Mouse (Mus musculus): ENCODE data around the gene Trpm3. TPM values are rescaled to one million over a fixed set of nuclear protein-coding genes. Genes with fewer than 3 reads are reported as not detected.
A peak's percentile ranks its signal among the peaks of the same experiment; 100 is the strongest.

Gene Trpm3
- polyA plus RNA-seq, 1 experiment from 2014 or later, result 3.2 TPM

DNA sequence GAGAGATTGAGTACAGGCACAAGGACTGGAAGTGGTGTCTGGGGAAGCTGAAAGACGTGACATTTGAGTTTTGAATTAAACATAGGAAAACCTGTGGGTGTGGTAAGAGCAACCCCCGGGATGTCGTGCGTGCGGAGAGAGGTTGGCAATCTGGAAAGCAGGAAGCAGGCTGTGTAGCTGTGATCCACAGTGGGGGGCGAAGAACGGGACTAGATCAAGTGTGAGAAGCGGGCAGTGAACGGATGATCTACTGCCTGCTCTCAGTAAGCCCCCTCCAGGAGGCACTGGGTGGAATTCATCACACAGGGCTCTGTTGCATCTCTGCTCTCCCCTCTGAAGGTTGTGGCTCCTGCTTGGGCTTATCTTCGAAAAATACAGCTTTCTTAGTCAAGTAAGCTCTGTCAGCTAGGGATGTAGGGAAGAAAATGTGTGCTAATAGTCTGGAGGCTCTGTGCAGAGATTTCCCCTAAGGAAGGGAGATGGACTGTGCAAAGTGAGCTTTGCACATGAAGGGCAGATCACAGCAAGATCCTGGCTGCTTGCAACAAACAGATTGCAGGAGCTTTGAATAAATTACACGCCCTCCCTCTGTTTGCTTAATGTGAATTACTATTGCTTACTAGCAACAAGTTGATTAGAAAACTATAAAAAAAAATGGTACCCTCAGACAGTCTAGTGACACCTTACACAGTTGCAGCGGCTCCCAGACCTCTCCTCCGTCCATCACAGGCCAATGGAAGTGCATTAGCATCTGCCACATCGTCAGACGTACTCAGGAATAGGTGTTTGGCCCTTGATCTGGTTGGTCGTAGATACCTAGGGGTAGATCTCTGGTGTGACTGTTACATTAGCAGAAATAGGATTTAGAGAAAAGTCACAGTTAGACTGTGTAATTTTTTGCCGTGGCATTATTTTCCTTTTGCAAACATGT, 164.4 kb downstream of the Trpm3 start:
- Histone ChIP-seq H3K9me3 (ENCODE audit: low read length) (no peaks in the 10 kb centered on the region), H3K4me2 (replicated peaks; ENCODE audit: low read depth, low read length) (no peak overlapping the region), H3K27ac (ENCODE audit: low read length) (no peak overlapping the region), H3K9ac (replicated peaks; ENCODE audit: low read length) (no peak overlapping the region), H3K4me1 (ENCODE audit: insufficient read depth, low read length) (no peaks in the 10 kb centered on the region), H3K36me3 (ENCODE audit: insufficient read depth, low read length) (no peaks in the 10 kb centered on the region), H3K27me3 (ENCODE audit: insufficient read depth, low read length) (no peaks in the 10 kb centered on the region), H3K4me3 (ENCODE audit: low read length) (no peak overlapping the region)
- WGBS, result 33% methylated on average over 17 of the region's 17 CpGs
- ATAC-seq (ENCODE audit: low FRiP score, low TSS enrichment), result no peak

DNA sequence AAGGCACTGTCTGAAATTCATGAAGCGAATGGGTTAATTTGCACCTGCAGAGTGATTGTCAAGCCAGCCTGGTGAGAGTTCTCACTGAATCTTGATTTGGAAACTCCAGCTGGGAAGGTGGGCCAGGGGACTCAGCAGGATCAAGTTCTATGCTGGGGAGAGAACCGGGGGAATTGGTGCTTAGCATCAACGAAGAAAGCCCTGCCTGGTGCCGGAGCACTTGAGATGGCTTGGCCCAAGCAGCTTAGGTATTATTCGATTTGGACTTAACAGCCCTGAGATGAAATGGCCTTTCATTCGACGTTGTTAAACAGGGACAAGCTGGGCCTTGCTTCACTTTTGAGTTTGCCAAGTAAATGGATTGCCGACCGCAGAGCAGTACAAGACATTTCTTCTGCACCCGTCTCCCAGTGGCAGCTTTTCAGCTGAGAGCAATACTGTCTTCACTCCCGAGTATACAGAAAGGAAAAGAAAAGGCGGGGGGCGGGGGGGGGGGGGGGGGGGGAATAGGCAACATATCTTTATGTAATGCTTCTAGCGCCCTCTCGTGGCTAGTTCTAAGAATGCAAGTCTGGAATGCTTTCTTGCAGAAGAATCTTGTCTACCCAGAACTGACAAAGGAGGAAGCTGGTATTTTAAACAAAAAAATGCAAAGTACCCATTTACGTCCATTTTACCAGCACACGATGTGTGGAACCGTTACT, 165.3 kb downstream of the Trpm3 start:
- H3K9ac ChIP-seq (replicated peaks; ENCODE audit: low read length), result peak overlapping the region; percentile 33; the same call in 1 of the 2 replicates

DNA sequence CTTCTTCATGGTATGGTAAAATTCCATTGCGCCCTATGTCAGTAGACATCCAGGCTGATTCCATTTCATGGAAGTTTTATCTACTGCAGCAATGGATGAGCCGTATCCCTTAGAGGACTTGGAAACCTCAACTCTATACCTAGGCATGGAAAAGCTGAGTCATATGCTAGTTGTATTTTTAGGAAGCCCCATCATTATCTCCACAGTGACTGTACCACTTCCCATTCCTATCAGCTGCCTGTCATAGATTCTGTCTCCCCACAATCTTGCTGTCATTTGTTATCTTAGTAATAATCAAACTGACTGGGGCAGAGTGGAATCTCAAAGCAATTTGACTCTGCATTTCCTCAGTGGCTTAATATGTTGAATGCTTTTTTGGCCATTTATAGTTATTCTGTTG, 169.2 kb downstream of the Trpm3 start:
- ATAC-seq (ENCODE audit: low FRiP score, low TSS enrichment), result no peak
- H3K9me3 ChIP-seq (ENCODE audit: low read length), result no peaks in the 10 kb centered on the region
- no peaks in the 10 kb centered on the region for H3K36me3 ChIP-seq (ENCODE audit: insufficient read depth, low read length)
- H3K4me2 ChIP-seq (replicated peaks; ENCODE audit: low read depth, low read length), result no peak overlapping the region
- 90% methylated on average over 2 of the region's 2 CpGs for WGBS
- H3K4me3 ChIP-seq (ENCODE audit: low read length), result no peak overlapping the region
- H3K4me1 ChIP-seq (ENCODE audit: insufficient read depth, low read length), result no peaks in the 10 kb centered on the region
- H3K27me3 ChIP-seq (ENCODE audit: insufficient read depth, low read length), result no peaks in the 10 kb centered on the region
- H3K9ac ChIP-seq (replicated peaks; ENCODE audit: low read length), result no peak overlapping the region
- no peak overlapping the region for H3K27ac ChIP-seq (ENCODE audit: low read length)

More for the DNA sequence above, 165.3 kb downstream of the Trpm3 start:
- H3K27ac ChIP-seq (ENCODE audit: low read length), result no peak overlapping the region
- H3K4me1 ChIP-seq (ENCODE audit: insufficient read depth, low read length), result no peaks in the 10 kb centered on the region
- no peaks in the 10 kb centered on the region for H3K36me3 ChIP-seq (ENCODE audit: insufficient read depth, low read length)
- ATAC-seq (ENCODE audit: low FRiP score, low TSS enrichment), result peak; percentile 74; the same call in 1 of the 2 replicates
- H3K4me2 ChIP-seq (replicated peaks; ENCODE audit: low read depth, low read length), result peak overlapping the region; percentile 49
- no peaks in the 10 kb centered on the region for H3K27me3 ChIP-seq (ENCODE audit: insufficient read depth, low read length)
- peak overlapping the region; percentile 33 for H3K4me3 ChIP-seq (ENCODE audit: low read length)
- 4% methylated on average over 15 of the region's 18 CpGs for WGBS
- no peaks in the 10 kb centered on the region for H3K9me3 ChIP-seq (ENCODE audit: low read length)

DNA sequence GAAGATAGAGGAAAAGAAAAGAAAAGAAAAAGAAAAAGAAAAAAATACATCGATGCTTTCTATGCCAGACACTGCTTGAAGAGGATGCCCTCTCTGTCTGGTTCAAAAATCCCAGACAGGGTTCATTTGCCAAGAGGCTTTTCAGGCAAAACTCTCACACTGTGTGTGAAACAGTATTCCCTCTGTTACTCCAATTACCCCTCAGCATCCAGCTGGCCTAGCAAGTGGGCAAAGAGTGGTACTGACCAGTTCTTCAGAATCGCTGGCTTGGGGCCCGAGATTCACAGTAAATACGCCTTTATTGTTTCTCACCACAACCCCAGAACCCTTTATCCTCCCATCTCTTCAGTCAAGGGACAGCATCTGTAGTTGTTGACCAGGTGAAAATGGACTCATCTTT, 178.5 kb downstream of the Trpm3 start:
- Histone ChIP-seq H3K4me3 (ENCODE audit: low read length) (no peak overlapping the region), H3K4me1 (ENCODE audit: insufficient read depth, low read length) (no peaks in the 10 kb centered on the region), H3K4me2 (replicated peaks; ENCODE audit: low read depth, low read length) (no peak overlapping the region), H3K27ac (ENCODE audit: low read length) (no peak overlapping the region), H3K27me3 (ENCODE audit: insufficient read depth, low read length) (no peaks in the 10 kb centered on the region), H3K9me3 (ENCODE audit: low read length) (no peaks in the 10 kb centered on the region), H3K9ac (replicated peaks; ENCODE audit: low read length) (no peak overlapping the region), H3K36me3 (ENCODE audit: insufficient read depth, low read length) (no peaks in the 10 kb centered on the region)
- 89% methylated on average over 4 of the region's 4 CpGs for WGBS
- ATAC-seq (ENCODE audit: low FRiP score, low TSS enrichment), result no peak

DNA sequence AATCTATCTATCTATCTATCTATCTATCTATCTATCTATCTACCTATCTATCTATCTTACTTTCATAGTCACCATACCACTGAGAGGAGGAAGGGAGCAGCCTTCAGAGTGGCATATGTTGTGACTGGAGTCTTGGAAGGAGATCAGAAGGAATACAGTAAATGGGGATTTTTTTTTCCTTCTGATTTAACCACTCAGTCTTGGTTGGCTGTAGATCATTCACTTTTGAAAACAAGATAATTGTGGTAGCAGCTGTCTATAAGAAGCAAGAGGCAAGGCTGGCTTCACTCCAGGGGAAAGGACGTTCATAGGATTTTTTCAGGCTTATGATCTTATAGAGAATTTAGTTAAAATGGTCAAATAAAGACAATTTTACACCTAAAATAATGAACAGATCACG, 188.0 kb downstream of the Trpm3 start:
- Histone ChIP-seq H3K4me1 (ENCODE audit: insufficient read depth, low read length) (no peaks in the 10 kb centered on the region), H3K36me3 (ENCODE audit: insufficient read depth, low read length) (no peaks in the 10 kb centered on the region), H3K9me3 (ENCODE audit: low read length) (no peaks in the 10 kb centered on the region), H3K27me3 (ENCODE audit: insufficient read depth, low read length) (no peaks in the 10 kb centered on the region), H3K4me3 (ENCODE audit: low read length) (no peak overlapping the region), H3K4me2 (replicated peaks; ENCODE audit: low read depth, low read length) (no peak overlapping the region), H3K27ac (ENCODE audit: low read length) (no peak overlapping the region), H3K9ac (replicated peaks; ENCODE audit: low read length) (no peak overlapping the region)
- ATAC-seq (ENCODE audit: low FRiP score, low TSS enrichment), result no peak
- WGBS, result 54% methylated on average over 2 of the region's 2 CpGs

DNA sequence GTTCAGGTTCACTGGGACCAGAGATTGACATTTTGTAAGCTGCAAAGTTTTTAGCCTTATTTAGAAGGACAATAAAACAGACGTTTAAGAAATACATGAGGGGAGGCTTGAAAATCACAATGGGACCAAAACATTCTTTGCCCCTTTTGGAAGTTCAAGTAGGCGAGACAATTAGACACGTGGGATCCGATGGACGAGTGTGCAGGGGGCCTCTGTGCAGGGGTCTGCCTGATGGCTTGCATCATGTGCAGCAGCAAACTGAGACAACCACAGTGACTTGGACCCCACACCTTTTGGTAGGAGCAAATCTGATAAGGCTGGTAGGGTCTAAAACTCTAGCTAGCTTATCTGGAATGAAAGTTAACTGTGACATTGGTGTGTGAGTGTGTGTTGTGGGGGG, 188.4 kb downstream of the Trpm3 start:
- Histone ChIP-seq H3K9ac (replicated peaks; ENCODE audit: low read length) (no peak overlapping the region), H3K27ac (ENCODE audit: low read length) (no peak overlapping the region), H3K9me3 (ENCODE audit: low read length) (no peaks in the 10 kb centered on the region), H3K4me2 (replicated peaks; ENCODE audit: low read depth, low read length) (no peak overlapping the region), H3K36me3 (ENCODE audit: insufficient read depth, low read length) (no peaks in the 10 kb centered on the region), H3K4me3 (ENCODE audit: low read length) (no peak overlapping the region), H3K4me1 (ENCODE audit: insufficient read depth, low read length) (no peaks in the 10 kb centered on the region), H3K27me3 (ENCODE audit: insufficient read depth, low read length) (no peaks in the 10 kb centered on the region)
- WGBS, result 47% methylated on average over 5 of the region's 5 CpGs
- no peak for ATAC-seq (ENCODE audit: low FRiP score, low TSS enrichment)

DNA sequence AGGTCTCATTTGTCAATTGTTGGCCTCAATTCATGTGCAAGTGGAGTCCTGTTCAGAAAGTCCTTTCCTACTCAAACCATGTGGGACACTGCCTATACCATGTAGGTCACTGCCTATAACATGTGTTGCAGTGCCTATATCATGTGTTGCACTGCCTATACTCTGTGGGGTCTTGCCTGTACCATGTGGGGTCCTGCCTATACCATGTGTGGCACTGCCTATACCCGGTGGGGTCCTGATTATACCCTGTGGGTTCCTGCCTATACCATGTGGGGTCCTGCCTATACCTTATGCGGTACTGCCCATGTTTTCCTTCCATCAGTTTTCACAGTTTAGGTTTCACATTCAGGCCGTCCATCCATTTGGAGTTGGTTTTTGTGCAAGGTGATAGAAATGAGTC, 197.4 kb downstream of the Trpm3 start:
- no peaks in the 10 kb centered on the region for H3K4me1 ChIP-seq (ENCODE audit: insufficient read depth, low read length)
- no peak overlapping the region for H3K27ac ChIP-seq (ENCODE audit: low read length)
- no peak overlapping the region for H3K4me2 ChIP-seq (replicated peaks; ENCODE audit: low read depth, low read length)
- H3K4me3 ChIP-seq (ENCODE audit: low read length), result no peak overlapping the region
- WGBS, result 83% methylated on average over 3 of the region's 3 CpGs
- ATAC-seq (ENCODE audit: low FRiP score, low TSS enrichment), result no peak
- no peaks in the 10 kb centered on the region for H3K9me3 ChIP-seq (ENCODE audit: low read length)
- no peak overlapping the region for H3K9ac ChIP-seq (replicated peaks; ENCODE audit: low read length)
- H3K27me3 ChIP-seq (ENCODE audit: insufficient read depth, low read length), result no peaks in the 10 kb centered on the region
- no peaks in the 10 kb centered on the region for H3K36me3 ChIP-seq (ENCODE audit: insufficient read depth, low read length)

DNA sequence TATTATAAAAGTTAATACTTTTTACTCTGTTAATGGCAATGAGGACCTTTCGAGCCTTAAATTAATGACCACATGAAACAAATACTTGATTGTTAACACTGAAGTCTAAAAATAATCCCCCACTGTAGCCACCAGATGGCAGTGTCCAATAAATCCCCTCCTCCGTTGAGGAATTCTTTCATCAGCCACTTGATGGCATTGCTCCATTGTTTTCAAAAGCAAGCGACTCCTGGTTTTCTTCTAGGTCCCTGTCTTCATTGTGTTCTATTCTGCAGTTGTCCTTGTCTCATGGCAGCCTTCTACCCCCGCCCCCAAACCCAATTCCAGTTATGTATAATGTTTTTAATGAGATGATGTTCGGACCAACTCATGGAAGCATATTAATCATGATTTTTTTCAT, 198.6 kb downstream of the Trpm3 start:
- ATAC-seq (ENCODE audit: low FRiP score, low TSS enrichment), result no peak
- no peaks in the 10 kb centered on the region for H3K27me3 ChIP-seq (ENCODE audit: insufficient read depth, low read length)
- H3K4me1 ChIP-seq (ENCODE audit: insufficient read depth, low read length), result no peaks in the 10 kb centered on the region
- no peaks in the 10 kb centered on the region for H3K36me3 ChIP-seq (ENCODE audit: insufficient read depth, low read length)
- WGBS, result 18% methylated on average over 5 of the region's 5 CpGs
- no peak overlapping the region for H3K4me2 ChIP-seq (replicated peaks; ENCODE audit: low read depth, low read length)
- no peak overlapping the region for H3K9ac ChIP-seq (replicated peaks; ENCODE audit: low read length)
- no peak overlapping the region for H3K27ac ChIP-seq (ENCODE audit: low read length)
- no peaks in the 10 kb centered on the region for H3K9me3 ChIP-seq (ENCODE audit: low read length)
- no peak overlapping the region for H3K4me3 ChIP-seq (ENCODE audit: low read length)

DNA sequence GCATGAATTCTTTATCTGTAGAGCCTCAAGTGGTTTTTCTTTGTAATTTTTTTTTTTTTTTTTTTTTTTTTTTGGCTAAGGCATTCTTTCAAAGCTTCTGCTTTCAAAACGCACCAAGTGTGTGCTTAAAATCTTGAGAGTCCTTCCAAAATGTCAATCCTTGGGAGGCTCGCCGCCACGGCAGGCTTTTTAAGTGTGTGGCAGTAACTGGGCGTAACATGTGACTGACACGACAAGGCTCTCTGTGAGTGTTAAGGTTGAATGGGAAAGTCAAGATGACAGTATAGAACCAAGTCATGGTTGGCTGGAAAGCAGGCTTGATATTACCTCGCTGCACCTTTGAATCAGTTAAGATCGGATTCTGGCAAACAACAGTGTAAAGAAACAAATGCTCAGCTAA, 200.1 kb downstream of the Trpm3 start:
- 72% methylated on average over 8 of the region's 8 CpGs for WGBS
- no peaks in the 10 kb centered on the region for H3K9me3 ChIP-seq (ENCODE audit: low read length)
- H3K27me3 ChIP-seq (ENCODE audit: insufficient read depth, low read length), result no peaks in the 10 kb centered on the region
- ATAC-seq (ENCODE audit: low FRiP score, low TSS enrichment), result no peak
- H3K4me1 ChIP-seq (ENCODE audit: insufficient read depth, low read length), result no peaks in the 10 kb centered on the region
- H3K9ac ChIP-seq (replicated peaks; ENCODE audit: low read length), result no peak overlapping the region
- no peaks in the 10 kb centered on the region for H3K36me3 ChIP-seq (ENCODE audit: insufficient read depth, low read length)
- H3K4me3 ChIP-seq (ENCODE audit: low read length), result no peak overlapping the region
- H3K4me2 ChIP-seq (replicated peaks; ENCODE audit: low read depth, low read length), result no peak overlapping the region
- H3K27ac ChIP-seq (ENCODE audit: low read length), result no peak overlapping the region

DNA sequence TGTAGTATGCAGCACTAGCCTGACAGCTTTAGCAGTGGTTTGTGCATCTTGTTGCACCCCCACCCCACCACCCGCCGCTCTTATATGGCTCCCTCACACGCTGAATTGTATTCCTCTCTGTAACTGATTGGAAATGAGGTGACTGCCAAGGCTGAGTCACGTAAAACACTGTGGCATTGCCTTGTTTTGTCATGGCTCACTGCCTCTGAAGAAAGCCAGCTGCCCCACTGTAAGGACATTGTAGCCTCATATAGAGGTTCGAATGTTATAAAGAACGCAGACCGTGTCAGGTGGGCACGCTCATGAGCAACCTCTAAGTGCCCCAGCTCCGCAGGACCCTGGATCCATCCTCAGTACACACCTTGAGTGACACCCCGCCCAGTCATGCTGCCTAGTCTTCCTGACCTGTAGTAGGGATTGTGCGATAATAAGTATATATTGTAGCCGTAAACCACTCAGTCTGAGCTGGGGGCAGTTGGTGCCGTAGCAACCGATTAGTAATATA, 215.2 kb downstream of the Trpm3 start:
- peak; percentile 74 for ATAC-seq (ENCODE audit: low FRiP score, low TSS enrichment)
- H3K4me2 ChIP-seq (replicated peaks; ENCODE audit: low read depth, low read length), result no peak overlapping the region
- no peaks in the 10 kb centered on the region for H3K4me1 ChIP-seq (ENCODE audit: insufficient read depth, low read length)
- no peak overlapping the region for H3K9ac ChIP-seq (replicated peaks; ENCODE audit: low read length)
- H3K27ac ChIP-seq (ENCODE audit: low read length), result no peak overlapping the region
- no peaks in the 10 kb centered on the region for H3K27me3 ChIP-seq (ENCODE audit: insufficient read depth, low read length)
- 44% methylated on average over 14 of the region's 14 CpGs for WGBS
- H3K4me3 ChIP-seq (ENCODE audit: low read length), result no peak overlapping the region
- H3K36me3 ChIP-seq (ENCODE audit: insufficient read depth, low read length), result no peaks in the 10 kb centered on the region
- no peaks in the 10 kb centered on the region for H3K9me3 ChIP-seq (ENCODE audit: low read length)

All from kidney, embryonic 16.5 days (tissue).